Mouse (Mus musculus) liver (tissue): ENCODE results near the gene Thbs3.
A peak's percentile ranks its signal among the peaks of the same experiment; 100 is the strongest.

Source experiments
- DNase-seq: peaks from one replicate; pipeline ENCODE4 v3.0.0-alpha.2; 2020; ENCODE audit warnings: mixed read lengths

The Thbs3 gene

DNA sequence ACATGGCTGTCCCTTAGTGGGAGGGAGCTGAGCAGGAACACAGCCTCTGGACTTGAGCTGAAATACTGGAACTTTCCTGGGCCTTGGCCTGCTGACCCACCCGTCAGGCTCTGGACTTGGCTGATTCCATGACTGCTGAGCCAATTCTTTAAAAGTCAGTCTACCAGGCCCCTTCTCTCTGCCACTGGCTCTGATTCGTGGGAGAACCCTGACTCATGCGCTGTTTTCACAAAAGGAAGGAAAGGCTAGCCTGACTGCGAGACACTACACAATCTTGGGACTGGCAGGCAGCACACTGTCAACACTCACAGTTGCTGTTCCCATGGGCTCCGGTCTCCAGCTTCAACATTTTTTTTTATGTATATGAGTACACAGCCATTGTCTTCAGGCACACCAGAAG lies 41.2 kb downstream of the Thbs3 start:
- no peak for DNase-seq

DNA sequence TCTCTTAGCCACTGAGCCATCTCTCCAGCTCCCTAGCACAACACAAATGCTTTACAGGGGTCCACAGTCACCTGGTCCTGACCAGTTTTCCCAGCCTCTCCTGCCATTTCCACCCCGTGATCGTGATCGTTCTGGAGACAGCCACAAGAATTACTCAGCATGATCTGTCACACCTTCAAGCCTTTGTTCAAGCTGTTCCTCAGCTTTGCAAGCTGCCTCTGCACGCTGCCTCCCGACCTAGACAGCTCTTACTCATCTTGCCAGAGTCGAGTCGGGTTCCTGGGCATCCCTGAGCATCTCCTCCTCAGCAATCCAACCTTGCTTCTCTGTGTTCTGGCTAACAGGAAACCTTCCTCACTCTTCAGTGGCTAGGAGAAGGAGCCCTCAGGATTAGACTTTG lies 44.1 kb downstream of the Thbs3 start, which contains the start of gene Dpm3:
Gene Dpm3 (plus strand): TSS at position 283 of the 400 bp plus-strand sequence.
- DNase-seq = no peak

DNA sequence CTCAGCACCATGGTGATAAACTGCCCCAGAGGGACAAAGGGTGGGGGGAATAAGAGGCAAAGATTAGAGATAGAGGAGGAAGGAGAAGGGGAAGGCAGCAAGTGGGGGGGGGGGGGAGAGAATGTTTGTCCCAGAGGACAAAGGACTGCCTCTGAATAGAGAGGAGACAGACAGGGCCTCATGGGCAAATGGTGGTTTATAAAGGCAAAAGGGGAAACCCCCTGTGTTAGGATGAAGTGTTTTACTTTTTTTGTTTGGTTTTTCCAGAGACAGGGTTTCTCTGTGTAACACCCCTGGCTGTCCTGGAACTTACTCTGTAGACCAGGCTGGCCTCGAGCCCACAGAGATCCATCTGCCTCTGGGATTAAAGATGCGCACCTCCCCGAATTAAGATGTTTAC lies 45.2 kb downstream of the Thbs3 start:
- no peak for DNase-seq

DNA sequence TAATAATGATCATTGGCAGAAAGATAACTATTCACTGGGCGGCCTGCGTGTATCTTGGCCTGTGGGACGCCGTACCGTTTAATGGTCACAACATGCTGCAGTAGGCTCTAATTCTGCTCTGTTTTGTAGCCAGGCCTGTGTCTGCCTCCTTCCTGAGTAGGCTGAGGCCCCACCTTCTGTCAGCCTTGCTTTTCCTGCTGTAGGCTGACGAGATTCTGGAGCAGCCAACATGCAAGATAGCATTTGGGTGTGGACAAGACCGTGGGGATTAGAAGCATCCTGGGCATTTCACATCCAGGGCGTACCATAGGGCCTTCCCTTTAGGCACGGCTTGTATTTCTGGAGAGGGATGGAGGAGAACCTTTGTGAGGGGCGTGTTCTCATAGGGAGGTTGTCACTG lies 47.4 kb downstream of the Thbs3 start:
- no peak for DNase-seq

DNA sequence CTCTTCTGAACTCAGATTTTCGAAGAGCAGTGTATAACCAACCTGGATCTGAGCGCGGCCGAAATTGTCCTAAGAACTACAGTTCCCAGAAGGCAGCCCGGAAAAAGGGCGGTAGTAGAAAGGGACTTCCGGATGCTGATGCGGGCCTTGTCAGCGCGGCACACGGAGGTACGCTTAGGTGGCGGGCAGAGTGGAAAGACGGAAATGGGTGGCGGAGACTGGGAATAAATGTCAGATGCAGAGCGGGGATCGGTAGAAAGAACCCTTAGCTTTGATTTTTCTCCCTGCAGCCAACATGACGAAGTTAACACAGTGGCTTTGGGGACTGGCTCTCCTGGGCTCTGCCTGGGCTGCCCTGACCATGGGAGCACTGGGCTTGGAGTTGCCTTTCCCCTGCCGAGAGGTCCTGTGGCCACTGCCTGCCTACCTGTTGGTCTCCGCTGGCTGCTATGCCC lies 51.5 kb downstream of the Thbs3 start:
- DNase-seq = peak; percentile 79

DNA sequence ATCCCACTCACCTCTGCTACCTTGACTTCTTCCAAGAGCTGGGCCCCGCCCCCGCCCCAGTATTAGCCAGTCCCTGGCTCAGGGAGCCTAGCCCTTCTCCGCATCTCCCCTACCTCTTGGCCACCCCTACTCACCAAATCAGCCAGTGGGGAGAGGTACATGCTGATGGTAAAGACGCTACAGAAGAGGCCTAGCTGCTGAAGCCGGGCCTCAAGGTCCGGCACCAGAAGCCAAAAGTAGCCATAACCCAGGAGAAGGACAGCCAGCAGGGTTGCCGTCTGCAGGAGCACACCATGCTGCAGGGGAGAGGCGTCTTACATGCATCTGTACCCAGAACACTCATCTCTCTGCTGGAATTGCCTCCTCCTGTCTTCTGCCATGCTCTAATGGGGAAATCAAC lies 53.9 kb downstream of the Thbs3 start:
- no peak for DNase-seq

DNA sequence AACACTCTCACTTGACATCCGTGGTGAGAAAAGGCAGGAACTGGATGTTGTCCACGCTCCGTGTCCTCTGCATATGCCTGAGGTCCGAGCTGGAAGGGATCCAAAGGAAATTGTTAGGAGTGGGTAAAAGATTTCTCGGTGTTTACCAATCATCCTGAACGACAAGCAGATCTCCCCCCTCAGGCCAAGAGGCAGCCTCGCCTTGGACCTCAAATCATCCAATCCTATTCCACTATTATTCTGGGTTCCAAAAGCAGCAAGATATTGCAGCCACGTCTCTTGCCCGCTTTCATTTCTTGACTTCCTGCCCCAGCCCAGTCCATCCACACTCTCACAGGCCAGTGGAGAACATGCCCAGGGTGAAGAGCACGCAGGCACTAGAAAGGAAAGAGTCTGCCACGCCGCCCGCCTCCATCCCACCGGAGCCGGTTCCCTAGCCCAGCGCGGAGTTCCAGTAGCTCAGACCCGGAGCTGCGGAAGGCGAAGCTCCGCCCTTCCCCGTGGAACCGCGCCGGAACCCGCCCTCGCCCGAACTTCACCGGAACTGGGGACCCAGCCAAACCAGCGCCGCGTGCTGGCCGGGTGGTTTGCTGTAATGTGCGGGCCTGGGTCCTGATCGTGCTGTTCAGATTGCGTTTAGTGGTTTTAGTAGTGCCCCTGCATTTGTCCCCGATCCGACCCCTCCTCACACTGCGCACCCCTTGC lies 55.2 kb downstream of the Thbs3 start, which contains the start of gene Slc50a1:
Gene Slc50a1 (minus strand): TSS at position 520 of the 705 bp plus-strand sequence.
- peak; percentile 79 for DNase-seq

DNA sequence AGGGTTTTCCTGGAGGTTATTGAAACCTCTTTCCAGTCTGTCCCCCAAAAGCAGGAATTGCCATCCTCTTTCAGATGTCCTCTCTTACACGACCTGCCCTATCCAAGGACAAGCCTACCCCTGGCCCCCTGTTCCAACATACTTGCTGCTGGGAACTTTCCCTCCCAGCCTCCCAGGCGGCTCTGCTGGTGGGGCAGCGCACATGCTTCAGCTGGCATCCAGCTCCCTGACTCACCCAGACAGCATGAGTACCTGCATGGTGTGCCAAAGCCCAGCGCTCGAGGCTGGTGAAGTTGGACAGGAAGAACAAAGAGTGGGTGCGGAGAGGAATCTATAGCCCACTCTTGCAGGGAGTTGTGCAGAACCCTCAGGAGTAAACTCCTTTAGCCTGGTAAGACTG lies 55.9 kb downstream of the Thbs3 start:
- DNase-seq = no peak

DNA sequence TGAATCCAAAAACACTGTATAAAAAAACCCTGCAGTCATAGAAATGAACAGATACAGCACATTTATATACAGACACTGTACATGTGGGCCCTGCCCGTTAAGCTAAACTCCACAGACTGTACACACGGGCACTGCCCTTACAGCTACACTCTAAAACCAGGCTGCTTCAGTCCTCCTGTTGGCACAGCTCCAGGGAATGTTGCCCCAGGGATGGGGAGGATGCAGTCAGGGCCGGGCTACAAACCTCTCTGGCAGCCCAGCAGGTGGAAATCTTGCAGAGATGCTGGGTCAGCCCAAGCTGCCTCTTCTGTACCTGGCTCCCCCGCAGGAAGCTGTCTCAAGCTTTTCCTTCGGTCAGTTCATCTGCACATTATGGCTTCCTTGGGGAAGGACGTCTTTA lies 56.8 kb downstream of the Thbs3 start:
- no peak for DNase-seq

DNA sequence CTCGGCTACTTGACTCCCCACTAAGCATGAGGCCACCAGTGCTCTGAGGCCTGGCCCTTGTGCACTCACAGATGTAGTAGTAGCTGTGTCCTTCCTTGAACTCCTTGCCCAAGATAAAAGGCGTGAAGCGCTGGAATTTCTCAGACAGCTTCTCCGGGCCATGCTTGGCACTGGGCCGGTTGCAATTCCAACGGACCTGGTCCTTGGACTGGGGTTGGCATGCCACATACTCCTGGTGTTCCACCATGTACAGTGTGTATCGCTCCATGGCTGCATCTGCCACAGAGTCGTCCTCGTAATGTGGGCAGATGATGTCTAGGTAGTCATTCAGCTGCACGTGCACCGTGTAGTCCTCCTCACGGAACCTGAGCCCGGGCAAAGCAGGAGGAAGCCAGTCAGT lies 61.1 kb downstream of the Thbs3 start:
- no peak for DNase-seq
